Mouse (Mus musculus) frontal cortex, postnatal 36 days (tissue): ENCODE measurements at regions not wholly inside any gene's neighbourhood (a gene's known extent, or its start where the extent isn't known, plus 50 kb on each side); places are given as distances from the start of the nearest gene placed in this dataset.
"Not testable (repeated sequence)": the region's sequence is repeated elsewhere in the genome, so short reads cannot be mapped to it uniquely, and the experiment has no call there.

Experiments used
- DNase-seq, 2 experiments: peaks; one replicate each; pipeline ENCODE4 v3.0.0; 2022; ENCODE audit warnings: low spot score in 2 of 2

DNA sequence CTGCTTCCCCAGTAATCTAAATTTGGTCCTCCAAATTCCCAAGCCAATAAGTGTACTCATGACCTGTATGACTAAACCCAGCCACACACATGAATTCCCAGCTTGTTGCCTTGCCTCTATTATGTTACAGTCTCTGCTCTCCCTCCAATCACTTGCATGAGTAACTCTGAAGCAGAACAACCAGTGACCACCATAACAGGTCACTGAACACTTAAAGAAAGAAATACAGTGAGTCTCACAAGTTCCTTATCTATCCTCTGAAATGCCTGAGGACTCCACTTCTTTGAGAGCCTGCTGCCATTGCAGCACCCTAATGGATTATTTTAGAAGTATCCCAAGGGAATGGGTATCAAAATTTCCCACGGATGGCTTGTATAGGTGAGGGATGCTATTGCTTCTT lies 909.7 kb downstream of the Sorcs3 start:
- DNase-seq = no peak

DNA sequence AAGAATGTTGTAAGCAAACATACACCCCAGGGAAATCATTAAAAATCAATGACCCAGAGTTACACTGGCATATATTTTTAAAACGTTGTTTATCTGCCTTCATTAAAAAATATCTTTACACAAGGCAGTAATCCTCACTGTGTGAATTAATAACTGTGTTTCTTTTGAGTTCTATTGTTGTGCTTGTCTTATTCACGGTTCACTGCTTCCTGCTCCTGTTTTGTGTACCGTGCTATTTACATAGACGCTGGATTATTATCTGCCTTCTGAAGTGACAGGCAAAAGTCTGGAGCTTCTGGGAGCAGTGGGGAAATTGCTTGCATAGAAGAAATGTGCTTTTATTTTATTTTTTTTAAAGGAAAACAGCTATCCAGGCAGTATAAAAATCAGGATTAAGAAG lies 925.8 kb downstream of the Sorcs3 start:
- DNase-seq = no peak

DNA sequence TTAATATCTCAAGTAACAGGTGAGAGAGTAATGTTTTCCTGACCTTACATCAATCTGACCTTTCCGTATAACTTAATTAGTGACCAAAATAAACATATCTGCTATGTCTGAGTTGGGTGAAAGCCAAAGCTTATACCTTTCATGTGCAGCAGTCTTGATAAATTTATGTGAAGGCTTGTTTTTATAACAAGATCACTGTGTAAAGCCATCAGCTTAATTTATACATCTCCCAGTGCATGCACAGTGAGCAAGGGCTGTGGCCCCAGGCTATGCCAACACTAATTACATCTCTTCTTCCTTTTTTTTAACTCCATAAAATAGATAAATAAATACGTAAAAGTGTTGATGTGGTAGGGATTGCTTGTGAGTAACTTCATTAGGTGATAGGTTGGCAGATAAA lies 966.3 kb downstream of the Sorcs3 start:
- DNase-seq = no peak

DNA sequence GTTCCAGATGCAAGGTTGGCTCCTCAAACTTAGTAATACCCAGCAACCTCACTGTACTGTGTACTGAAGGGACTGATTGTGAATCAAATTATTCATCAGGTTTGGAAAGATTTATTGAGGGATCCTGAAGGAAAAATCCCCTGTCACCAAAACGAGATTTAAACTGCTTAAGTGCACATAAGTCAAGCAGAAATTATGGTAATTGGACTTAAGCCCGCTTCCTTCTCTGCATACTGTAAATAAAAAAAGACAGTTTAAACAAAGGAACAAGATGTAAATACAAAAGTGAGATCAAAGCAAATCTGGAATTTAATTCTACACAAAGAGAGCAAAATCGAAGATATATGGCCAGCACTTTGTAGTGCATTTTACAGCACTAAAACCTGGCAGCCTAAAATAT lies 1002.1 kb downstream of the Sorcs3 start:
- DNase-seq = no peak

DNA sequence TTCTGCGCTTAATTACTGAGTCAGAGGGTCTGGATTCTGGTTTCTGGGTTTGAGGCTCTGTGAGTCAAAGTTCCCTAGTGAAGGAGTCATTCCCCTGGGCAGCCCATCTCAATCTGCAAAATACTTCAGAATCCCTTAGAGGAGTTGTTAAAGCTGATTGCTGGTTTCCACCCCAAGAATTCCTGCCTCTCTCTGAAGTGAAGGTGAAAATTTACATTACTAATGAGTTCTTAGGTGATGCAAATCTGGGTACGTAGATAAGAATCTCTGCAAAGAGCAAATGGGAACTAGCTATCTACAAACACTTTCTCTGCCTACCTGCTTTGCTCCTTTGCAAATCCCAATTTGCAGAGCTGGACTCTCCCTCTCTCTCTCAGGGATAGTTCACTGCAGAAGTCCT lies 1036.8 kb downstream of the Sorcs3 start:
- DNase-seq = no peak

DNA sequence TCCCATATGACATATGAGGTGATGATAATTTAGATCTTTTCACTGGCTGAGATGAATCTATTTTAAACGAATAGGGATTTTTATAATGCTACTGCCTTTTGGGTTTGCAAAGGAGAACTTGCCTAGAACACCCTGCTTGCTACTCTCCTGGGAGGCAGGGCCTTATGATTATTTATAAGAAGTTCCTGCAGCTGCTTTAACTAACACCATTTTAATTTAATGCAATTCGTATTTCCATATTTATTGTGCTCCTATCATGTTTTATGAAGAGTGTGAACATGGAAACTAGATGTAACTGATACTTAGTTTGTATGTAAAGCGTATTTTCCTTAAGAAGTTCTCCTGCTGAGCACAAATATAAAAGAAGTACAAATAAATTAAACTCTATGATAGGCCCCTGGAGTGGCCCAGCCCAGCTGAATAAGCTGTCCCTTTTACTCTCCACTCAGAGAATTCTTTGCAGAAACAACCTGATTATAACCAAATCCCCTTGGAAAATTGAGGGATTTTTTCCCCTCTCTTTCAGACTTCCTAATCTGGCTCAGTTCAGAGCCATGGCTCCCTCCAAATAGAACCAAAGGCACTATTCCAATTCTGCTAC lies 1039.4 kb downstream of the Sorcs3 start:
- DNase-seq = no peak

DNA sequence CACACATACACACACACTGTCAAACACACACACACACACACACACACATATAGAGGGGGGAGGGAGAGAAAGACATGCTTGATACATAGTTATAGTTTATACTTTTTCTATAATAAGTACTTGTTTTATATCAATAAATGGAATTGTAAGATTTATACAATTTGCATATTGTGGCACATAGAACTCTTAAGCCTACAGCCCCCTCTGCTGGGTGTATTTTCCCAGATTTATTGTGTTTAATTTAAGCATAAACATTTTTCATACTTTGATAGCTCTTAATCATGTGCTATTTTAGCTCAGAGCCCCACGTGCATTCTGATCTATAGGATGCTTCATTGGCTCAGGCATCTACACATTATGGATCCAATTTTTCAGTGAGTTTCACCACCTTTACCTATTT lies 1058.8 kb downstream of the Sorcs3 start:
- DNase-seq = peak in 1 of 2 experiments; percentile 42

DNA sequence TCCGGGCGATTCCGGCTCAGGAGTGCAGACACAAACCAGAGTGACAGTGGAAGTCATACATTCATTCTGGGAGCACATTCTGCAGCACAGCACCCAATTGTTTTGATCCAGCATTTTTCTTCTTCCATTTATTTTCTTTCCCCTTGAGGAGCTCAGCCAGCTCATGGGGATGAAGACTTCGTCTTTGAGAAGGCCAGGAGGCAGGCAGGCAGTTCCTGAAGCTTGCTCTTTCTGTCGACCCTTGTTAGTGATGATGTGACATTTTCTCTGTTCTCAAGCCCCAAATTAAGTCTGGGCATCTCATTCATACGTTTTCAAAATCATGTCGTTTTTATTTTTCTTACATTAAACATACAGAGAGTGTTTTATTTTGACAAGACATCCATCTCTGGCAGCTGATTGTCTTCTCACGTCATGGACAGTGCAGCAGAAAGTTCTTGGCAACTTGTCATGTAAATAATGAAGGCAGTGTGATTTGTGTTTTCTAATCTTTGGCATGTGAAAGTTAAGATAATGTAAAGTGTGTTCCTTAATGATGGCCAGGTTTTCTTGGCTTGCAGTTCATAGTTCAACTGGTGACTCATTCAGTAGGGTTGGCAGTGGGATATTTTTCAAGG lies 1062.1 kb downstream of the Sorcs3 start:
- no peak for DNase-seq

DNA sequence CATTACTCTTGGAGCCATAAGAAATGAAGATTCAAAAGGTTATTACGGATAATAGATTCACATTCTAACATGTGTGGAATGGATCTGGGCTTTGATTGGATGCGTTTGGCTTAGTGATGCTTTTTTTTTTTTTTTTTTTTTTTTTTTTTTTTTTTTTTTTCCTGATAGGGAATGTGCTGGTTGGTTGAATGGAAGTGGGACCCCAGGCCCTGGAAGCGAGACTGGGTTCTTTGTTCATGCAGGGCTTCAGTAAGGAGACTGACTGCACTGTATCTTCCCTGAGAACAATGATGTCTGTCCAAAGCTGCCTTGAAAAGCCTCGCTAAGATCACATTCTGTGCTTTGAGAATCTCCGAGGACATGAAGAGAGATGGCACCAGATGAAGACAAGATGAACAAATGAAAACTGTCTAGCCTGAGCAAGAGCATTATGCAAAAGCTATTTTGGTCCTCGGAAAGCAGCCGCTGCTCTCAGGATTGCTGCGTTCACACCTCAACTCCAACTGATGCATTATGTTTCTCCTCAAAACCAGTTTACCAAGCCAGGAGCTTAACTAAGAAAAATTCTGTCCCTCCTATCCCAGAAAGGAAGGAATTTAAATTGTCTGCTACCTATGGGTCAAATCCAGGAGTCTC lies 1076.9 kb downstream of the Sorcs3 start:
- DNase-seq = peak; percentile 8 to 38

DNA sequence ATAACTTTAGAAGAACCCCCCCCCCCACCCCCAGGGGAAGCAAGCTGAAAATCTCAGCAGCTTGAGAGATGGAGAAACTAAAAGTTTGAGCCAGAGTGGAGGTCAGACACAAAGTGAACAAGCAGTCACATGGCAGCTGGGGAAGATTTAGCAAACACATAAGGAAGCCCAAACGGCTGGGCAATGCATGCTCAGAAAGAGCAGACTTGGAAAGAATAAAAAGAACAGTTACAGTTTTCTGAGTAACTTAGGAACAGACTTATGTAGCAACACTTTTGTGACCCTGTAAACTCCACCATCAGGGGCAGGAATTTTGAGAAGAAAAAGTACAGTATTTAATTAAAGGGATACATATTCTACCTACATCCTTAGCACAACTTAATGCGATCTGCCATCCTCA lies 1089.2 kb downstream of the Sorcs3 start:
- no peak for DNase-seq

DNA sequence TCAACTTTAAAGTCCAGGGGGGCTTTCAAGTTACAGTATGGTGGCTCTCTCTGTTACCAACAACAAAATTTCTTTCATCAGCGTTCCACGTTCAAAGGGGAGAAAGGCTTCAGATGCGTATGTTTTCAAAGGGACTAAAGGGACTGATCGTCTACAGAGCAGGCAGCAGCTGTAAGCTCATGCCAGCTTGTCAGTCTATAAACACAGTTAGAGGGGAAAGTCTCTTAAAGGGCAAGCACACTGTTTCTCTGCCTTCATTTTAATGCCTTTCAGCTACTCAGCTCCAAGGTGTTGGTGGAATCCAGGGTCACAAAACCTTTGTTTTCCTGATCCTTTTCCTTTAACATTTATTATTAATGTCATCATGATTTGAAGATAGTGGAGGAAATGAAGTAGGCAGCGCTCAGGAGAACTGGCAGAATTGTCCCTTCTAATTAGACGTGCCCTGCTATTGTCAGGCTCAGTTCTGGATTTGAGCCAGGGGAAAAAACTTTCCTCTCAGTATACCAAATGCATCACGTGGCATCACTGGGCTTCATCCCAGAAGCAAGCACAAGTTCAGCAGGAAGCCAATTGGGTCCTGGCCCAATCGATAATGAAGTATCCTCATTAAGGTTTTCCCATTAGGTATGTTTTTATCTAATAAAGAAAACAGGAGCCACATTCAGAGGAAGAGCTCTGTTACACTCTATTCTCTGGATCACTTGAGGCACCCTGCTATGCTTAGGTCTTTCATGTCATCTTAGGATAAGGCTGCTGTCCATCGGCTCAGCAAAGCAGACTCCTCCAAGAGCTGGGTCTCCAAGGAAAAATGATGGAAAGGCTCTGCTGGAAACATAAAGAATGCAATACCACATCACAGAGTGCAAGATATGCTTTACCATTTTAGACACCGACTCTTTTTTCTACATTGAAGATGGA lies 1093.8 kb downstream of the Sorcs3 start:
- peak in 1 of 2 experiments; percentile 29 for DNase-seq

DNA sequence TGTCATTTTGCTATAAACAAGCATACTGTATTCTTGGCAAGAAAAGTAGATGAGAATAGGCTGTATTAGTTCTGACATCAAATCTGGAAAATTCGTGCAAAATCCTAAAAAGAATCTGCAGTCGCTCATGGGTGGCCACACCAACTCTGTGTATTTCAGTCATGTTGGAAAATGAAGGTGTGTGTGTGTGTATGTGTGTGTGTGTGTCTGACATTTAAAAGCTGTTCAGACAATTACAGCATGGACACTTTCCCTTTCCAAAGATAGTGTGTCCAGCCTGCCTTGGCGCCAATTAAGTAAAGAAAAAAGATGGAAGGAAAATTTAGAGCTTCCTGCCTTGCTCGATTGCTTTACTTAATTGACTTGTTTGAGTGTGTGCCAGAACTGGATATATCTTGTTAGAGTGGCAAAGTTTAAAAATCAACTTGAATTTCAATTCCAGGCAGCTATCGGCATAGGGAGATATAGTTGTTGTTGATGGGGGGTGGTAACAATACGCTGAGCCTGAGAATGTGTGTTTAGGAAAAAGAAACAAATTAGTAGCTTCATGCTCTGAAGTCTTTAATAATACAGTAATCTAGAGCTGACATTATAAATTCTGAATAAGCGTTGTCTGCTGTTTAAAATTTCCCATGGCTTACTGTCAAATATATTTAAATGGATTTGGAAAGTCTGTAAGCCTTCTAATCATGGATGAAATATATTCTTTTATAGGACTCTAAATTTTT lies 1095.7 kb downstream of the Sorcs3 start:
- DNase-seq = no peak

DNA sequence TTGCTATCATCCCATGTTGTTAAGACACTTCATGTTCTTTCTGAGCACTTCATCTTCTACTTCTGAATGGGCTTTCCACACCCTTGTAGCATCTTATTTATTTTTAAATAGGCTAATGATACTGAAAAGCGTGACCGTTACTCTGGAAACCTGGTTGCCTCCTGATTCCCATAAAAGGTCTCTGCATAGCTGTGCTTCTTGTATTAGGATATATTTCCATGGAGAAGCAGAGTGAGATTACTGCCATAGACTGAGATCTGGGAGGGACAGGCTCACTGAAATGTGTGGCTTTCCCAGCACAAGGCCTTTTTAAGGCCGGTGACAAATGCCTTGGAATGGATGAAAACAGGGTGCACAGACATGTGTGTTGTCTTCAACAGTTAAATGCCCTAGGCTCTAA lies 1100.0 kb downstream of the Sorcs3 start:
- no peak for DNase-seq

DNA sequence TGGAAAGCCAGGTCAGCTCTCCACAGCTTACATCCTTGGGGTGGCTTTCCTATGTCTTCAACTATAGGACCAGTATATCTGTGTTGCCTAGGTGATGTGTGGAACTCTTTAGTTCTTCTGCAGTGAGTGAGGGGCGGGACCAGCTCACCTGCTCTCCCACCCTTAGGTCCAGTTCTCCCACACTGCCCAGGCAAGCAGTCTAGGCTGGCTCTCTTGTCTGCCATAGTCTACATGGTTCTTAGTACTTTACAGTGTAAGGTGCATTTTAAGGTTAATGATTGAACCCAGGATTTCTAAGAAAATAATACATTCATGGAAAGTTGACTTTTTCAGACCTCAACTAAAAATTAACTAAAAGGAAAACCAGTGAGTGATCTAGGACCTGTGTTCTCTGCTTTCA lies 1108.4 kb downstream of the Sorcs3 start:
- no peak for DNase-seq

DNA sequence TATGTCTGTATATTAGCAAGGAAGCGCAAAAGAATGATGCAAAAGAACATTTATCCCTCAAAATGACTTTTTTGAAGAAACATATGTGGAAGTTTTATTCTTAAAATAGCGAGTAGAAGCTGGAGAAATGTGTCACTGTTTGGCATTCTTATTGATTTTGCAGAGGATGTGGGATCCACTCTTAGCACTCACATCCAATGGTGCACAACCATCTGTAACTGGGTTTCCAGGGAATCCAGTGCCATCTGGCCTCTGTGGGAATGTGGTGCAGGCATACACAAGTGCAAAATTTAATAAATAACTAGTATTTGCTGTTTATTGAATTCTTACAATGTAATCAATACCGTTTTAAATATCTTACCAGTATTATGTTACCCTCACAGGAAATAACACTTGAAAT lies 1153.8 kb downstream of the Sorcs3 start:
- DNase-seq = peak; percentile 21 to 52

DNA sequence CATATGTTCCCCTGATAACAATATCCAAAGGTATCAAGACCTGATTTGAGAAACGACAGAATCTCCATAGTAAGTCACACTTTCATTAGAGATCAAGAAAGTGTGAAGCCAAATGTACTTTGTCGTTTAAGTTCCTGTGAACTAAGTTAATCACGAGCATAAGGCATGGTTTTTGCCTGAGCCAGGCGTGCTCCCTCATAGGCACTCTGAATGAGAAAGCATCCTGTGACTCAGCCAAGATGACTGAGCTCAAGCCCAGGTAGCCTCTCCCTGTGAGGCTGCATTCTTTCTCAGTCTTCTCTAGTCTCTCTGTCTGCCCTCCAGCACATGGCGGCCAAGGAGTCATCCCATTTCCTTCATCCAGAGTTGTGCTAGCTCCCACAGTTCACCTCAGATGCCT lies 1154.9 kb downstream of the Sorcs3 start:
- no peak for DNase-seq

DNA sequence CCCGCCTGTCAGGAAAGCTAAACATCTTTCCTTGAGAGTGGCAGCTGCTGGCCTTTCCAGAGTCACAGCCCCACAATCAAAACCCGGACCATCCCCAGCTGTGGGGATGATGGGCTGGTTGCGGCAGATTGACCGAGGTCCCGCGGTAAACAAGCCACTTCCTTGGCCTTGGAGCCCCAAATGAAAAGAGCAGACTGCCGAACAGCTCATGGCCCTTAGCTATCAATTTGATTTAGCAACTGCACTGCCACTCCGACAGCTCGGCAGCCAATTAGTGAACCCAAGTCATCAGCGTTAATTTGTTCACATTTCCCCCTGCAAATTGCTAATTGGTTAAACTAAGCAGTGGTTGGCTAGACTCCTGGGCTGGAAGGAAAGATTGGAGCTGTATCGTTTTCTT lies 1155.3 kb downstream of the Sorcs3 start:
- DNase-seq = not testable (repeated sequence)

DNA sequence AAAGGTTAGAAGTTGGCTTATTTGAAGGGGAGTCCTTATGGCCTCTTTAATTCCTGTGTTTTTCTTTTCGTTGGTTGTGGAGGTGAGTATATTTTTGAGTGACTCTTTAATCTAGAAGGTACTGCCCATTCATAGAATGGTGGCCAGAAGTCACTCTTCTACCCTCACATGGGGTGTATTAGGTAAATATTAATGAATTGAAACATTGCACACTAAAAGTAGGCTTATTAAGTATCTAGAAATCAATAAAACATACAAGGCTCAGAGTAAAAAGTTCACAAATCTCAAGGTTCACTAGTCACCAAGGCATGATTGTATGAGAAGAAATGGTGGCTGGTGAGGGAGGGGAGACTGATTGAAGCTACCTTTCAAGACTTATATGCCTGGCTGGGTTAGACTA lies 1167.1 kb downstream of the Sorcs3 start:
- no peak for DNase-seq

DNA sequence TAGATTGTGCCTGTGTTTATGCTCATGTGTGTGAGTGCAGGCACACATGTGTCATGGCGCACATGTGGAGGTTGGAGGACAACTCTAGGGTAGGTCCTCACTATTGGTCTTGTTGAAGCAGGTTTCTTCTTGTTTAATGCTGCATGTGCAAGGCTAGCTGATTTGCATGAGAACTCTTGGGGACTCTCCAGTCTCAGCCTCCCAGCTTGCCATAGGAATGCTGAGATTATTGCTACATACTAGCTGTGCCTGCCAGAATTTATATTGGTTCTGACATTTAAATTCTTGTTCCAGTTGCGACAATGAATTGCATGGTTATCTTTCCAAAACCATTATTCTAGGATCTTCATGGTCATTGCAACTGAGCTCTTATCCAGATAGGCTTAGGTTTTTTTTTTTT lies 1168.5 kb downstream of the Sorcs3 start:
- DNase-seq = peak; percentile 7 to 28

DNA sequence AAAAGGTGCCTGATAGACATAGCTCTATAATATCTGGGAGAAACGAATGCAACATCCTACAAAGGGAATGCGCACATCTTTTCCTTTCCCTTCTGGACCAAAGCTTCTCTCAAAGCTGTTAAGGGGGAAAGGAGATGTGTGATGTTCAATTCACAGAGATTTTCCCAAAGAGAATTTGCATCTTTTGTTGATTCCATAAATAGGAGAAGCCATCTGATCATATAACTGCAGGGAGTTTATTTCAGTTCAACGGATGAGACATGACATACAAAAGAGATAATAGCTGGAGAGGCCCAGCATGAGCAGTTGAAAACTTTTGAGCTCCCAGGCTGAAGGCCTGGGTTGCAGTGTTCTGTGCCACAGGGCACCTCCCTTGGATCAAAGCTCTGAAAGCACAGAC lies 1169.1 kb downstream of the Sorcs3 start:
- DNase-seq = peak in 1 of 2 experiments; percentile 5

DNA sequence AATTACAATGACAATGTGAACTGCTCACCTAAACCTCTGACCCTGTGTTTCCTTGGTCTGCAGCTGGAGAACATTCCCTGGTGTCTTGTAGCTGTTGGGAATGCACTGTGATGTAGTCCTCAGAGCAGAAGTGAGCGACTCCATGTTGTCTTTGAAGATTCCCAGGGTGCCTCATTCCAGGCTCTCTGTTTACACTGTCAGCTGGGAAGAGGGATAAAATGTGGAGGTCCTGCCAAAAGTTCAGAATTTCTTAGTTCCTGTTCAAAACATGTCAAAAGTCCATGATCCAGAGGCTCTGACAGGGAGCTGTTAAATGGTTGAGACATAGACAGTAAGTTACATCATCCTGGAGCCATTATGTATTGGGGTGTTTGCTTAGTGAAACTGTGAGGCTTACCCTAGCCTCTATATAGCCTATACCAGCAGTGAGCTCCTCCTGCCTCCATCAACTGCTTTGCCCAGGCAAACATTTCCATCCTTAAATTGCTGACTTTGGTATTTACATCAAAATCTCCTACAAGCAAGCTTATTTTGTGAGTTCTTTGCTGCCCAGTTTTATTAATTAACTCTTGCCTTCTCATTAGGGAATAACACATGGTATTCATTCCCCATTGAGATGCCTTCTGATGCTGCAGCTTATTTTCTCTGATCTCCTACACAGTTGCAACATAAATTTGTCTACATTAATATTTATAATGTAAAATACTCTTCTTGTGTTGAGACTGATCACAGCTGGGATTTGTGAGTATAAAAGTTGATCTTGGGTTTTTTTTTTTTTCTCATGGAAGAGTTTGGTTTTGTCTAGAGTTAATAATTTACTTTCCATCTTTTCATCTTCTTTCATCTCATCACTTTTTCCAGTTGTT lies 1170.2 kb downstream of the Sorcs3 start:
- DNase-seq = no peak
